Mouse (Mus musculus): Measurements from ENCODE around the gene Ankrd55.

- TF ChIP-seq CTCF (IDR thresholded peaks at IDR 0.05) (no peak), POLR2A (IDR thresholded peaks at IDR 0.05; ENCODE audit: insufficient read depth, low read depth, low read length) (no peak)
Measured at GRCm38 (mm10) chr13:112364698-112365097, 76.4 kb downstream of the Ankrd55 start.
